Mouse (Mus musculus) heart, adult 2 months (tissue): ENCODE measurements at regions not wholly inside any gene's neighbourhood (a gene's known extent, or its start where the extent isn't known, plus 50 kb on each side); places are given as distances from the start of the nearest gene placed in this dataset.

Experiments
- DNase-seq, 2 experiments: peaks; one replicate each; pipeline ENCODE4 v3.0.0; 2021
- H3K27ac ChIP-seq: fragments of 200-600 bp; 2 replicates; pipeline ENCODE4 v1.8.1; 2022
- H3K27me3 ChIP-seq: fragments of 200-500 bp; 2 replicates; pipeline ENCODE4 v1.6.1; 2012; ENCODE audit warnings: mild to moderate bottlenecking, low read length, inconsistent platforms, mixed read lengths; ENCODE audit not compliant: control insufficient read depth, insufficient read depth
- H3K36me3 ChIP-seq: fragments of 200-500 bp; 2 replicates; pipeline ENCODE4 v1.6.1; 2012; ENCODE audit warnings: low read length, inconsistent platforms; ENCODE audit not compliant: control insufficient read depth, insufficient read depth
- H3K4me1 ChIP-seq: fragments of 200-500 bp; 2 replicates; pipeline ENCODE4 v1.6.1; 2011; ENCODE audit warnings: low read length; ENCODE audit not compliant: control insufficient read depth, insufficient read depth
- H3K4me3 ChIP-seq: fragments of 200-600 bp; 2 replicates; pipeline ENCODE4 v1.8.1; 2022
- H3K79me2 ChIP-seq: fragments of 200-500 bp; replicated peaks from 2 replicates; pipeline ENCODE4 v1.6.1; 2012; ENCODE audit warnings: mild to moderate bottlenecking, inconsistent platforms, low read length, moderate library complexity, mixed read lengths; ENCODE audit not compliant: control insufficient read depth, insufficient read depth
- H3K9ac ChIP-seq: fragments of 200-500 bp; 2 replicates; pipeline ENCODE4 v1.6.1; 2012; ENCODE audit warnings: low read depth, mild to moderate bottlenecking, control low read depth, inconsistent platforms, low read length, mixed read lengths
- CTCF ChIP-seq: fragments of 200-600 bp; IDR thresholded peaks from 2 replicates; pipeline ENCODE4 v1.8.1; 2022; ENCODE audit warnings: antibody characterized with exemption, mild to moderate bottlenecking, moderate library complexity
- EP300 ChIP-seq: fragments of 200-500 bp; IDR thresholded peaks from 2 replicates; pipeline ENCODE4 v1.6.1; 2011; ENCODE audit warnings: low read depth, low read length, control low read depth; ENCODE audit not compliant: insufficient read depth
- POLR2A ChIP-seq: fragments of 200-500 bp; IDR thresholded peaks from 2 replicates; pipeline ENCODE4 v1.6.1; 2011; ENCODE audit warnings: mild to moderate bottlenecking, low read depth, low read length, control low read depth; ENCODE audit not compliant: insufficient read depth
- WGBS: fragments of 180-500 bp; shearing (Covaris S2); methylation state at CpG from one replicate; pipeline ENCODE4 v1.1.7; 2018; 5-methylcytosine and 5-hydroxymethylcytosine counted together
- intact Hi-C: fragments of 180-260 bp; cut with DNase I; formaldehyde crosslinking; loops from one replicate; pipeline ENCODE4 v1.15.1; 2025

- H3K79me2 ChIP-seq = no peaks in the 10 kb centered on the region
- H3K36me3 ChIP-seq = no peaks in the 10 kb centered on the region
- no peak overlapping the region for H3K27ac ChIP-seq
- intact Hi-C loops = loop anchor here (10.0 kb wide), 1 partner anchor 129 kb away; the partner anchor contains the start of gene Kif26a
- DNase-seq = no peak
- no peak for TF ChIP-seq CTCF
- TF ChIP-seq POLR2A = no peak
- TF ChIP-seq EP300 = no peak
- H3K4me1 ChIP-seq = peaks cover 11% of the 10 kb centered on the region
- H3K4me3 ChIP-seq = no peak overlapping the region
- no peak overlapping the region for H3K9ac ChIP-seq
- H3K27me3 ChIP-seq = no peaks in the 10 kb centered on the region
- 81% methylated on average over 6 of the region's 6 CpGs for WGBS
Measured at GRCm38 (mm10) chr12:112274026-112274425, 128.0 kb downstream of the Kif26a start.

- no peaks in the 10 kb centered on the region for H3K27me3 ChIP-seq
- DNase-seq = no peak
- 31% methylated on average over 11 of the region's 11 CpGs for WGBS
Measured at GRCm38 (mm10) chr12:112274756-112275155, 128.7 kb downstream of the Kif26a start.

GRCm38 (mm10) chr12:112276651-112277050, 130.6 kb downstream of the Kif26a start:
- no peak for TF ChIP-seq CTCF
- no peak for TF ChIP-seq EP300
- TF ChIP-seq POLR2A = no peak
- no peaks in the 10 kb centered on the region for H3K79me2 ChIP-seq
- H3K9ac ChIP-seq = no peak overlapping the region
- H3K4me3 ChIP-seq = no peak overlapping the region
- no peaks in the 10 kb centered on the region for H3K36me3 ChIP-seq
- H3K27me3 ChIP-seq = no peaks in the 10 kb centered on the region
- H3K27ac ChIP-seq = peak overlapping the region; percentile 41
- H3K4me1 ChIP-seq = peaks cover 11% of the 10 kb centered on the region
- peak in 1 of 2 experiments; percentile 43 for DNase-seq
- WGBS = 46% methylated on average over 7 of the region's 7 CpGs
- intact Hi-C loops = loop anchor here (10.0 kb wide), 1 partner anchor 132 kb away; the partner anchor contains the start of gene Kif26a

More at GRCm38 (mm10) chr12:112274756-112275155, 128.7 kb downstream of the Kif26a start:
- Histone ChIP-seq H3K27ac (no peak overlapping the region), H3K4me1 (peaks cover 11% of the 10 kb centered on the region), H3K36me3 (no peaks in the 10 kb centered on the region), H3K4me3 (no peak overlapping the region), H3K9ac (no peak overlapping the region), H3K79me2 (no peaks in the 10 kb centered on the region)
- intact Hi-C loops = loop anchor here (10.0 kb wide), 1 partner anchor 130 kb away; the partner anchor contains the start of gene Kif26a
- TF ChIP-seq EP300 (no peak), CTCF (no peak), POLR2A (no peak)

GRCm38 (mm10) chr12:112277511-112277910, 131.5 kb downstream of the Kif26a start:
- Histone ChIP-seq H3K4me3 (no peak overlapping the region), H3K79me2 (no peaks in the 10 kb centered on the region), H3K27ac (no peak overlapping the region), H3K4me1 (peaks cover 11% of the 10 kb centered on the region), H3K27me3 (no peaks in the 10 kb centered on the region), H3K9ac (no peak overlapping the region), H3K36me3 (no peaks in the 10 kb centered on the region)
- intact Hi-C loops = loop anchor here (10.0 kb wide), 1 partner anchor 133 kb away; the partner anchor contains the start of gene Kif26a
- 86% methylated on average over 14 of the region's 14 CpGs for WGBS
- TF ChIP-seq POLR2A (no peak), CTCF (no peak), EP300 (no peak)
- no peak for DNase-seq

GRCm38 (mm10) chr12:112285096-112285495, 139.1 kb downstream of the Kif26a start:
- 59% methylated on average over 15 of the region's 15 CpGs for WGBS
- Histone ChIP-seq H3K9ac (no peak overlapping the region), H3K36me3 (no peaks in the 10 kb centered on the region), H3K4me1 (no peaks in the 10 kb centered on the region; the same call in 1 of the 2 replicates), H3K4me3 (no peak overlapping the region), H3K27ac (no peak overlapping the region), H3K27me3 (no peaks in the 10 kb centered on the region), H3K79me2 (no peaks in the 10 kb centered on the region)
- DNase-seq = no peak
- intact Hi-C loops = no loop called here
- TF ChIP-seq POLR2A (no peak), EP300 (no peak), CTCF (no peak)

- Histone ChIP-seq H3K79me2 (no peaks in the 10 kb centered on the region), H3K36me3 (no peaks in the 10 kb centered on the region), H3K4me1 (no peaks in the 10 kb centered on the region; the same call in 1 of the 2 replicates), H3K27ac (no peak overlapping the region), H3K27me3 (no peaks in the 10 kb centered on the region), H3K4me3 (no peak overlapping the region), H3K9ac (no peak overlapping the region)
- intact Hi-C loops = no loop called here
- 91% methylated on average over 3 of the region's 3 CpGs for WGBS
- DNase-seq = no peak
- no peak for TF ChIP-seq CTCF
- TF ChIP-seq POLR2A = no peak
- TF ChIP-seq EP300 = no peak
Measured at GRCm38 (mm10) chr12:112288786-112289185, 142.8 kb downstream of the Kif26a start.

- TF ChIP-seq POLR2A (no peak), EP300 (no peak), CTCF (no peak)
- Histone ChIP-seq H3K4me3 (no peak overlapping the region), H3K9ac (no peak overlapping the region), H3K79me2 (no peaks in the 10 kb centered on the region), H3K27ac (no peak overlapping the region), H3K27me3 (no peaks in the 10 kb centered on the region), H3K4me1 (no peaks in the 10 kb centered on the region; the same call in 1 of the 2 replicates), H3K36me3 (no peaks in the 10 kb centered on the region)
- 71% methylated on average over 9 of the region's 9 CpGs for WGBS
- intact Hi-C loops = no loop called here
- peak in 1 of 2 experiments; percentile 34 for DNase-seq
Measured at GRCm38 (mm10) chr12:112290299-112290698, 144.3 kb downstream of the Kif26a start.
